Mouse (Mus musculus) gonadal fat pad, adult 2 months (tissue): ENCODE results near the gene Pkp4. TPM values are rescaled to one million over a fixed set of nuclear protein-coding genes. Genes with fewer than 3 reads are reported as not detected.

Experiments
- DNase-seq: peaks from one replicate; pipeline ENCODE4 v3.0.0-alpha.2; 2012; ENCODE audit warnings: low read depth
- polyA plus RNA-seq: library from polyadenylated mRNA; depleted of rRNA; stranded (reverse); fragments of >200 nt; gene quantifications from 2 replicates; pipeline ENCODE4 v1.2.3, GENCODE M21; 2012; rRNA removed

Gene Pkp4
- polyA plus RNA-seq, result 52.7 and 55.5 TPM in 2 replicates

DNA sequence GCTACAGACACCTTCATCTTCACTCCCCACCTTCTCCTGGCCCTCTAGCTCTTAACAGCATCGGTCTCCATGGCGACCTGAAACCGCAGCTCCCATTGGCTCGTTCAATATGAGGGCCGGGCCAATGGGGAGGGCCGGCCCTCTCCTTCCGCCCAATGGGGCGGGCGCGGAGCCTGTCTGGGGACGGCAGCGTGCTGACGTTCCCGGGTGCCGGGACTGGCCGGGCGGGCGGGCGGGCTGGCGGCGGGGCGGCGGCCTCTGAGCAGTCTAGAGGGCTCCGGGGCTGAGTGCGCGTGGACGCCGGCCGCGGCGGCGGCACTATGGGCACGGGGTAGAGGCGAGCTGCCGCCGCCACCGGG lies at the start of gene Pkp4, which contains the start of gene Ccdc148:
TSS of gene Pkp4 (plus strand) at position 246 of the 359 bp plus-strand sequence.
TSS of gene Ccdc148 (minus strand) at position 79 of the 359 bp plus-strand sequence.
- DNase-seq, result peak; percentile 45

DNA sequence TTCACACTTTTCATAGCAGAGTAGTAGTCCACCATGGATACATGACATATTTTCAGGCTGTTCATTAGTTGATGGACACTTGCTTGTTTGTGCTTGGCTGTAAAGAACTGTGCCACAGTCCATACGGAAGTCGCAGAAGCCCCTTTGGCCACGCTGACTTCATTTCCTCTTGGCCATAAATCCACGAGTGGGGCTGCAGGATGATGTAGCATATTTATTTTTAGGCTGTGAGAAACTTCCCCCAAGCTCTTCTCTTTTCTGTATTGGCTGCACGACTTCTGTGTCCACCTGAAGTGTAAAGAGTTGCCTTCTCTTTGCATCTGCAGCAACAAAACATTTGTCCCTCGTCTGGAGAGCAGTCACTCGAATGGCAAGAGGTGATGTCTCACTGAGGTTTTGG lies 31.6 kb upstream of the Pkp4 start:
- DNase-seq, result no peak

DNA sequence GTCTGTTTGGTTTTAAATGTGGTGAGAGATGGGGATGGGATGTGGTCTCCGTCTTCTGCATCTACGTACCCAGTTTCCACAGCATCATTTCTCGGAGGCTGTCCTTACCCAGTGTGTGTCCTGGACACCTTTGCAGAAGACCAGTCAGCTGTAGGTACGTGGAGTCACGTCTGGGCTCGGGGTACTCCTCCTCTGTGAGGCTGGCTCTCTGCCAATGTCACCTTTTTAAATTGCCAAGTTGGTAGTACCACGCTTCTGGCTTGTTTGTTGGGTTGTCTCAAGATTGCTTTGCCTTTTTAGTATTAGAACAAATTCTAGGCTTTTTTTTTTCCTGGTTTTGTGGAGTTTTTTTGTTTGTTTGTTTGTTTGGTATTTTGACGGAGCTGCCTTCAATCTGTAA lies 30.8 kb upstream of the Pkp4 start:
- DNase-seq, result no peak

DNA sequence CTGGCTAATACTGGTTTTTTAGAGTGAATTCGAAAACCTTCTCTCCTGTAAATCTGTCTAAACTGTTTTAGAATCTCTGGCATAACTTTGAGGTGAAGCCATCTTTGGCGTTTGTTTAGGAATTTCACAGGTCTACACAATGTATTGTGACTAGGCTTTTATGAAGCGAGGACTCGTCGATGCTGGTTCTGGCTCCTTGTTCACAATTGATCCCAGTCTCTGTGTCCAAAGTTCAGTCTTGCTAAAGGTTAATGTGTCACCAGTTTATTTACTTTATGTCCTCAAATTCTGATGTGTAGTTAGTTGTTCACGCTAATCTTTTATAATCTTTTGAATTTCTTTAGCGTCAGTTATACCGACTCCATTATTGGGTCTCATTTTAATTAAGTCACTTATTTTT lies 29.6 kb upstream of the Pkp4 start:
- DNase-seq, result no peak

DNA sequence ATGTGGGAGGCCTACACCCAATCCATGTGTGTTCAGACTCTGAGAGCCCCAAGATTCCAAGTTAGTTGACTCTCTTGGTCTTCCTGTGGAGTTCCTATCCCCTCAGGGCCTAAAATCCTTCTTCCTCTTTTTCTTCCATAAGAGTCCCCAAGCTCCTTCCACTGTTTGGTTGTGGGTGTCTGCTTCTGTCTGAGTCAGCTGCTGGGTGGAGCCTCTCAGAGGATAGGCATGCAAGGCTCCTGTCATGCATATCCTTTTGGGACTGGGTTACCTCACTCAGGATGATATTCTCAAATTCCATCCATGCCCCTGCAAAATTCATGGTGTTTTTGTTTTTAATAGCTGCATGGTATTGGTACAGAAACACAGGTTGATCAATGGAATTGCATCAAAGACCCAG lies 5.2 kb upstream of the Pkp4 start:
- no peak for DNase-seq

DNA sequence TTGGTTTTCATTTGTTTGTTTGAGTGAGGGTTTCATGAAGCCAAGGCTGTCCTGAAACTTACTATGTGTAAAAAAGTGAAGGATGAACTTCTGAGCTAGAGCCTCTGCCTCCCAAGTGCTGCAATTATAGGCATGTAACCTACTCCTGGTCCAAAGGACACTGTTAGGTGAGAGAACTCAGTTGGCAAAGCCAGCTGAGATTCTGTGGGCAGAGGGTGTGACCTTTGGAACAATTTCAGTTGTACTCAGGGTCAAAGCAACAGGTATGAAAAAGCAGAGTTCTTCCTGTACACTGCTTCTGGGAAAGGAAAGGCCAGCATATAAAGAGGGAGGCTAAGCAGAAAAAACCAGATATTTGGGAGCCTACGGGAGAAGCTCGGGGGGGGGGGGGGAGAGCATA lies 2.5 kb upstream of the Pkp4 start:
- DNase-seq, result no peak

DNA sequence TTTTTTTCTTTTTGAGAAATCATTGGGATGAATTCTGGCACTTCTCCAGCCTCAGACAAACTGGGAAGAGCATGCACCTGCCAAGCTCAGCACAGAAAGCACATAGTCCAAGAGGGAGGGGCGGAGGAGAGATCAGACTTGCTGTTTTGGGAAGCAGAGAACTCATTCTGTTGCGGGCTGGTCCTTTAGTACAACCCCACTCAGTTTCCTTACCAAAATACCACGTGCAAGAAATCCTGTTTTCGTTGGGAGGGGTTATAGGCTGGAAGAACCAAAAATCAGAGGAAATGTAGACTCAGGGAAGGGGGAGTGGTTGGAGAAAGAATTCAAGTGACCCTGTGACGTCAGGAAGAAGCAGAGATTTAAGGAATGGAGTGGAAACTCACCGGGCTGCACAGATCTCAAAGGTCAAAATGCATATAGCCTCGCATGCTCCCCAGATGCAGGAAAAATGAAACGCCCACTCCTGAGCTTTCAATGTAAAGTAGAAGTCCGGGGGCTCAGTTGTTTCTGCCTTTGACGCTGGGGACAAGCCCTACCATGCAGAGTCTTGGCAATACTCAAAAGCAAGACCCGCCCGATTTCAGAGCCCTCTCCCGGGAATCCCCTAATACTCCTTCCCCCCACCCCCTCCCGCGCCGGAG lies 567 bp upstream of the Pkp4 start:
- DNase-seq, result no peak

DNA sequence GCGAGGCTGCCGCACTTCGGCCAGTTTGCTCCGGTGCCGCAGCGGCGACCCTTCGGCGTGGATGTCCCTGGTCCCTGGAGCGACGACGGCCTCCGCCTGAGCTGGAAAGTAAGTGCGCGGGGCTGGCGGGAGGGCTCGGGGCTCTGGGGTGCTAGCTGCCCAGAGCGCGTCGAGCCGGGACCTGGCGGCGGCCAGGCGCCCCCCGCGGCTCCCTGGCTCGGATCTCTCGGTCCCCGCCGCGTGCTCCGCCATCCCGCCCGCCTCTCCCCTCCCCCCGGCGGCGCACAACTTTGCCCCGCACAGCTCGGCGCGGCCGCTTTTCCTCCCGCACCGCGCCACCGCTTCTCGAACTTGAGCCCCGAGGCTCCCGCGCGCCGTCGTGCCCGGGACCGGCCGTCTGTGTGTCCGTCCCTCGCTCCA lies 381 bp downstream of the Pkp4 start:
- no peak for DNase-seq

DNA sequence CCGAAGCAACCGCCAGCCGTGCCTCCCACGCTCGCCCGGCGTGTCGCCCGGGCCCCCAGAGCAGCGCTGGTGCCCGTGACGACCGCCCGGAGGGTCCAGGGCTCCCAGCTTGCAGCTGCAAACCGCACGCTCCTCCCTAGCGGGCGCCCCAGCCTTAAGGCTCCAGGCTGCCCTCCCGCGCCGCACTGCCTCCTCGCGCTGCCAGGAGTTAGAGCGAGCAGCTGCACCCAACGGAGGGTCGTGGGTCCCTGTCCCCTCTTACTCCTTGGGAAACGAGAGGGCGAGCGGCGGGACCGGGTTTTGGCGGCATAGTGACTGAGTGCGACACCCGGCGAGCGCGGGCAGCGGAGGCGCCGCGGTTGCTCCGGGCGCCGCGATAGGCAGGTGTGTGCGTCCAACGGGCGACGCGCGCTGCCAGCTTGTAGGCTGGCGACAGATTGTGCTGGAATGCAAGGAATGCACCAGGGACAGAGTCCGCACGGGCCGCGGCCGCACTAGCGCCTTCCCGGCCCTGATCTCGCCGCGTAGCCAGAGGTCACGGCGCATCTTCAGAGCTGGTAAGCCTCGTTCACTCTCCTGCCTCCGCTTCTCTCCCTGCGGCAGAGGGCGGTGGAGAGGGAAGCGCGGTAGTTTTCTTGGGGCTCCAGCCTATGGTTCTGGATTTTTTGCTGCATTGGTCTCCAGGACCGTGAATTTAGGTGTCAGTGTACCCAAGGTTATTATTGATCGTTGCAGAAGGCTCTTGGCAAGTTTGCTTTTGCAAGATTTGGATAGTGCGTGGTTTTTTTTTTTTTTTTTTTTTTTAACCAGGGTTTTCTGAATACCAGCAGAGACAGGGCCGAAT lies 1.0 kb downstream of the Pkp4 start:
- DNase-seq, result no peak

DNA sequence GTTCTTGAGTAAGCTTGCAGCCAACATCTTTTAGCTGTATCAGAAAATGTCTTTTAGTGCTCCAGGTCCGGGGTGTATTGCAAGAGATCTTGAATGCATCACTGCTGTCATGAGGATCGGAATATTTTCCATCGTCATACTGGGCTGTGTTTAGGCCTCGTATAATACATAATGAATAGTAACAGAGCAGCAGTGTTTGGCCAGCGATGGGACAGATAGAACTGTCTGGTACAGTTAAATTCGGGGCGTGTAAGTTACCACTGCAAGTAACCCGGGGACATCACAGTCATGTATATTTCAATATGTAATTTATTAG lies 1.6 kb downstream of the Pkp4 start:
- DNase-seq, result no peak

DNA sequence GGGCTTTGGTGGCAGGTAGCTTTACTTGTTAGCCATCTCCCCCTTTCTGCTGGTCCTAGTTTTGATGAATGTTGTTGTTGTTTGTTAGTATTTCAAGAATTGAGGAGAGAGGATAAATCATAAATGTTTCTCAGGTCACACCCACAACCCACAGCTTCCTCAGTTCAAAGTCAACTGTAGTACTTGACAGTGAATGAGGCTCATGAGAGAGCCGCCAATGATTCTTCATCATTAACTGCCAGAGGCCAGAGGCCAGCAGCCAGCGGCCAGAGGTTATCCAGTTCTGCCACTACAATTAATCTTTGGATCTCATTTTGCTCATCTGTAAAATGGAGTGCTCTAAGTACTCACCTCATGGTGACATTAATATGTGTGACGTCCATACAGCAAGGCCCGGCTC lies 6.3 kb downstream of the Pkp4 start:
- no peak for DNase-seq

DNA sequence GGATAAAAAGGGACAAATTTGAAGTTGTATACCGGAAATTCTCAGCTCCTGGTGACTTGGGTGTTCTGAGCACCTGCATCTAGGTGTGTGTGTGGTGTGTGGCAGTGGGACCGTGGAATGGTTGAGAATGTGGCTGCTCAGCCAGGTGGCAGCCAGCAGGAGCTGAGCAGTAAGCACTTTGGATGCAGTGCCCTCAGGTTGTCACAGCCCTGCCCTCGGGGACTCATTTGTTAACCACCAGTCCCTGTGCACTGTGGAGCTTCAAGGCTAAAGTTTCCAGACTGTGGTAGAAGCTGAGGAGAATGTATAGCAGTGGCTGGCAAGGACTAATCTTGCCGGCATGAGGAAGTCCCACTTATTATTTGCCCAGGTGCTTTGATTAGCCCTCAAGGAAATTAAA lies 7.2 kb downstream of the Pkp4 start:
- DNase-seq, result no peak

DNA sequence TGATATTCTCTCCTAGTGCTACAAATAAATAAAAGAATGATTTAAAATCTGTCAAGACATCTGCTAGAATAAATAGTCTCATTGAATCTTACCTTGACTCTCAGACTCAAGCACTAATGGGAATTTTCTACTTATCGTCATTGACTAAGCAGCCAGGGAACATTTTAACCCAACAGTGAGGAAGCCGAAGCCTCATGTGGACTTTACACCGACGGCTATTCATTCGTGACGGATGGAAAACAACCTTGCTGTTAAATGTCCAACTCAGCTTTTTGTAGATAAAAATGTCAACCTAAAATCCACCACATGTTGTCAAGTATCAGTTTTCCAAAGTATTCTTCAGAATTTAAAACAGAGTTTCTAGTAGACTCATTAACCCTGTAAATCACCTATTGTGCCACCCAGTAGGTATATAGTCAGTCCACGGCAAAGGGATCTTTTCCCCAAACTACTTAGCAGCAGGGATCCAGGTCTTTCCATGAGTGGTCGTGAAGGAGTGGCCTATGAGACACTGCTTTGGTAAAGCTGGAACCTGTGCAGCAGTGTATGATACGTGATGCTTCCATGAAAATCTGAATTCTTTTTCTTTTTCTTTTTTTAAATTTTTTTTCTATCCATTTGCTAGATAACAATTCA lies 9.0 kb downstream of the Pkp4 start:
- DNase-seq, result no peak

DNA sequence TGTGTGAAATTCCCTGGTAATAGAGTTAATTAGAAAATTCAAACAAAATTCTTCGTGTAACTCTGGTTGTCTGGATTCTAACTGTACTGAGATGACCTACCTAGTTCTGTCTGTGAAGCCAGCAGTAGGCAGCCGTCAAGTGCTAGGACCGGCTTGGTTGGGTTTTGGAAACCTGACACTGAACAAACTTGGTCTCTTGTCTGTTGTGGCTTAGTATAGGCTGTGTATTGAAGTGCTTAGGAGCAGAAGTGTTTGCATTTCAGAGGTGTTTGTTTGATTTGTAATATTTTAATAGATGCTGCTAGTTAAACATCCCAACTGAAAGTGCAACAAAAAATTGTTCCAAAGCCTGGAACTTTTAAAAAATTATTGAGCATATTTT lies 9.5 kb downstream of the Pkp4 start:
- DNase-seq, result no peak

DNA sequence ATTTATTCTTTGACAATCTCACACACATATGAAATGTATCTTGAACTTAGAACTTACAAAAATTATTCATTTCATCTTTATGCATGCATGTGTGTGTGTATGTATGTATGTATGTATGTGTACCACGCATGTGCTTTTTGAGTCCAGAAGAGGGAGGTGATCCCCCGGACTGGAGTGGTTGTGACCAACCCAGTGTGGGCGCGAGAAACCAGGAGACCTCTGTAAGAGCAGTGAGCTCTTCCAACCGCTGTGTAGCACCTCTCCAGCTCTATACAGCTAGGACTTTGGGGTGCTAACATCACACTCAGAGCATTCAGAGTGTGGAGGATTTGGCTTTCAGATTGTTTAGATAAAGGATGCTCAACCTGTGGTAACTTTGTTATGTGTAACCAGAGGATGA lies 9.9 kb downstream of the Pkp4 start:
- DNase-seq, result no peak

DNA sequence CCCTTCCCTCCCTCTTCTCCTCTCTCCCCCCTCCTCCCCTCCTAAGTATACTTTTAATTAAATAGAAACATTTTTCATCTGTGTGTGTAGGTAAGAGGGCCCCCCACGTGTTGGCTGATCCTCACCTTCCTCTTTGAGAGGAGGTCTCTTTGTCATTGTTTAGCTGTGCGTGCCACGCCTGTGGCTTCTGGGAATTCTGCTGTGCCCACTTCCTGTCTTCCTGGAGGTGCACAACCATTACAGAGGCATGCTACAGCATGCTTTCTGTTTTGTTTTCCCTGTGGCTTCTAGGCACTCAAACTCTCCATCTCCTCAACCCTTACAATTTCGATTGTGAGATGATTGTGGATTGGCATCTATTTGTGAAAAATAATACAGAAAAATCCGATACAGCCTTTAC lies 10.9 kb downstream of the Pkp4 start:
- DNase-seq, result no peak

DNA sequence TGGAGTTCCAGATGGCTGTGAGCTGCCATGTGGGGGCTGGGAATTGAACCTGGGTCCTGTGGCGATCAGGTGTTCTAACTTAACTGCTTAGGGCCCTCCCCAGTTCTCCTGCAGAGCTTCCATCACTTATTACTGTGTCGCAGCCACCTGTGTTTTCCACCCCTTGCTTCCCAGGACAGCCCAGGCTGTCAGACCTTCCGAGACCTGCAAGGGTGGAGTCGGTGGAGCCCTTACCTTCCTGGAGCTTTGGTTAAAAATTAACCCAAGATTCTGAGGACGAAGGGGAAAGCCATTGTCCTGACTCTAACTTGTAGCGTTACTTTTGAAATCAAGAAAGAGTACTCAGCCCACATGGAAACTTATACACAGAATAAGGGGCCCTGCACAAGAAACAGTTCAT lies 15.3 kb downstream of the Pkp4 start:
- DNase-seq, result no peak

DNA sequence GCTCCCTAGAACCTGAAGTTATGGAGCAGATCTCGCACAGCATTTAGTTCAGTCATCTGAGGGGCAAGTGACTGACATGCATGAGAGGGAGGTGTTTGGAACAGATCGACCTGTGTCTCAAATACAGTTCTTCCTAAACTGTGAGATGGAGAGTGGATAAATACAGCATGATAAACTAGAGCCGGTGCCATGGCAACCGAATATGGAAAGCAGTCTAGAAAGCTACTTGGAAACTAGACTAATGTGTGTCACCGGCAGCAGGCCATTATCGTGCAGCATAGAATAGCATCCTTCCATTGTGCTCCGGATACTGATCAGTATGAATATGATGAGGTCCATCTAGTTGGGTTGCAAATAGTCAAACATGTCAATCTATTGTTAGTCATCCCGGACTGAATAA lies 17.5 kb downstream of the Pkp4 start:
- DNase-seq, result no peak

DNA sequence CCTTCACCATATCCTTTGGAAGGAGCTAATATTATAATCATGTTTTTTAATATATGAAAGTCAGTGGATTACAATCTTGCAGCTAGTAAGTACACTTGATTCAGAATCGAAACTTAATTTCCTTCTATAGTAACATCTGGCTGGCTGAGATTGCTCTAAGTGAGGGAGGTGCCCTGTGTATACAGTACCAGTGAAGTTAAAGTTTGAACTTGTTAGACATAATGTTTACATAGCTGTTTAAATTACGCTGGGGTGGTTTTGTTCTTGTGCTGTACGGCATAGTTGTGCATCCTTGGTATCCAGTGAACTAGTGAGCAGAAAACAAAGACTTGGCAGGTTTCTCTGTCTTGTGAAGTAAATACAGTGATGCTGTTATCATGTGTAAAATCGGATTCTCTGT lies 18.3 kb downstream of the Pkp4 start:
- DNase-seq, result no peak

DNA sequence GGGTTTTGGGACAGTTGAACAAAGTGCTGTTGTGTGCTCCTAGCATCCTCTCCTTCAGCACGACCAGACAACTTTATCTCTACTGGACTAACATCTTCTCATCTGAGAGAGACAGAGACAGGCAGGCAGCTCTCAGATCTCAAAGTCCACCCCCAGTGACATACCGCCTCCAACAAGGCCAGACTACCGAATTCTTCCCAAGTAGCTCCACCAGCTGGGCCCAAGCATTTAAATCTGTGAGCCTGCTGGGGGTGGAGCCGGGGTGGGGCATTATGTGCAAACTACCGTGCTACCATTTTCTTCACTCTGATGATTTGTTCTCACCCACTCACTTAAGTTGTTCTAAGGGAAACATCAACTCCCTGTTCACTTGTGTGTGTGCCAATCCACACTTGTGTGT lies 18.8 kb downstream of the Pkp4 start:
- DNase-seq, result no peak

DNA sequence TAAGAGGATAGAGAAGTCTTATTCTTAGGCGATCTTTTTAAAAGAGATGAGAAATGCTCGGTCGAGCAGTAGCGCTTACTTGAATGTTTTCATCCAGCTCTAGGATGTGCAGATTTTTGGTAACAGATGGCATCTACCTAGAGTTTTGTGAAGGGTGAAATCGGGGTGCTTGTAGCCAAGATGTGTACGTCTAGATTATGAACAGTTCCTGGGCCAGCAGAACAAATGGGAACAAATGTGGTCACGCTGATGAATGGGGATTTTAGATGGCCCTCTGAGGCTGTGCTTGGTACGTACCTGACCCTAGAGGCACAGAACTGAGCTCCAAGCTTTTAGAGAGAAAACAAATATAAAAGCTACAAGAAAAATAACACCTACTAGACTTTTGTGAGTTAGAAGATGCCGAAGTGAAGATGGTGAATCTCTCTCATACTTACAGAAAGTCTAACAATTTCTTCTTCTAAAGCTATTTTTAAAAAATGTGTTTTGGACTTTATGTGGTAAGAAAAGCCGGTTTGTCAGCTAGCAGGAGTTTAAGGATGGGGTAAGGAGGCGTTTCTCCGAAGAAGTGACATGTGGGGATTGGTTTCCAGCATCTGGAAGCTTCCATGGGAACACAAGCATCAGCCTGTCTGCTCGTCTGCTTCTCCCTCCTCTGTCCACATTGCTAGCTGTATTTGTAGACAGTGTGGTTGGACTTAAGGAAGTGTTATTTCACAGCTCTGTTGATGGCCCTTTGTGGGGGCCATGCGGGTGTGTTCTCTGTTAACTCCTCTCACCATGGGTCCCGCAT lies 20.9 kb downstream of the Pkp4 start:
- DNase-seq, result no peak

DNA sequence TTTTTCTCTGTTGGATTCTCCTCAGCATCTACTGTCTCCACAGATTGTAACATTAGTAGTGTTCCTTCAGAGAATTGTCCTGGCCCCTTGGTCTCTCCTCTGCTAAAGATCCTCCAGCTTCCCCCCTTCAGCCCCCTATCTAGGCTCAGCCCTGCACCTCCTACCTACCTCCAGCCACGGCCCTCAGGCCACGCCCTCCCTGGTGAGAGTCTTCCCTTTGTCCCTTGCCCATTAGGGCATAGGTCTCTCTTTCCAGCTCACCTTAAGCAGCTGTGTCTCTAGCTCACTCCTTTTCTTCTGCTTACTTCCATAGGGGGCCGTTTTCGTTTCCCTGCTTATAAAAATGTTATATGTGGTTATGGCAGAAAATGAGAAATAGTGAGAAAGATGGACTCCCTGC lies 22.9 kb downstream of the Pkp4 start:
- DNase-seq, result no peak
